Mouse (Mus musculus): ENCODE measurements around the gene Ppp2r3a. TPM values are rescaled to one million over a fixed set of nuclear protein-coding genes. Genes with fewer than 3 reads are reported as not detected.
A peak's percentile ranks its signal among the peaks of the same experiment; 100 is the strongest.

Ppp2r3a gene
- total and polyA plus RNA-seq, 2 experiments: 2.3 to 14.3 TPM

GRCm38 (mm10) chr9:101235786-101236185 is 15.8 kb downstream of the Ppp2r3a start:
- Histone ChIP-seq H3K79me2 (ENCODE audit: control insufficient read depth, insufficient read depth, low read length) (peaks cover 13% of the 10 kb centered on the region; the same call in 1 of the 2 replicates), H3K36me3 (ENCODE audit: control insufficient read depth, insufficient read depth, low read length) (no peaks in the 10 kb centered on the region), H3K4me1 (ENCODE audit: control insufficient read depth, insufficient read depth, low read length) (0 out of 2 replicates have a peak, but pooled peaks cover 2% of the 10 kb centered on the region), H3K9ac (ENCODE audit: low read depth, low read length) (no peak overlapping the region), H3K4me3 (ENCODE audit: insufficient read depth, low read depth, low read length) (no peak overlapping the region), H3K27me3 (ENCODE audit: control insufficient read depth, insufficient read depth, low read length) (no peaks in the 10 kb centered on the region), H3K27ac (replicated peaks; ENCODE audit: insufficient read depth, low read depth, low read length) (no peak overlapping the region)
- 90% methylated on average over 2 of the region's 2 CpGs for WGBS
- TF ChIP-seq CTCF (IDR thresholded peaks at IDR 0.05; ENCODE audit: low read depth, low read length): no peak
- no peak for TF ChIP-seq POLR2A (IDR thresholded peaks at IDR 0.05; ENCODE audit: extremely low read depth, insufficient read depth, low read length)
- DNase-seq (ENCODE audit: extremely low read depth, low read depth, low spot score): no peak

- no peak overlapping the region for H3K9ac ChIP-seq (ENCODE audit: low read depth, low read length)
- H3K79me2 ChIP-seq (ENCODE audit: control insufficient read depth, insufficient read depth, low read length): peaks cover 13% of the 10 kb centered on the region; the same call in 1 of the 2 replicates
- 69% methylated on average over 6 of the region's 6 CpGs for WGBS
- no peaks in the 10 kb centered on the region for H3K4me1 ChIP-seq (ENCODE audit: control insufficient read depth, insufficient read depth, low read length)
- no peak overlapping the region for H3K4me3 ChIP-seq (ENCODE audit: insufficient read depth, low read depth, low read length)
- no peak overlapping the region for H3K27ac ChIP-seq (replicated peaks; ENCODE audit: insufficient read depth, low read depth, low read length)
- no peak for DNase-seq (ENCODE audit: extremely low read depth, low read depth, low spot score)
- no peaks in the 10 kb centered on the region for H3K36me3 ChIP-seq (ENCODE audit: control insufficient read depth, insufficient read depth, low read length)
- no peaks in the 10 kb centered on the region for H3K27me3 ChIP-seq (ENCODE audit: control insufficient read depth, insufficient read depth, low read length)
- TF ChIP-seq POLR2A (IDR thresholded peaks at IDR 0.05; ENCODE audit: extremely low read depth, insufficient read depth, low read length): no peak
These were observed 19.6 kb downstream of the Ppp2r3a start for GRCm38 (mm10) chr9:101232034-101232433.

DNA sequence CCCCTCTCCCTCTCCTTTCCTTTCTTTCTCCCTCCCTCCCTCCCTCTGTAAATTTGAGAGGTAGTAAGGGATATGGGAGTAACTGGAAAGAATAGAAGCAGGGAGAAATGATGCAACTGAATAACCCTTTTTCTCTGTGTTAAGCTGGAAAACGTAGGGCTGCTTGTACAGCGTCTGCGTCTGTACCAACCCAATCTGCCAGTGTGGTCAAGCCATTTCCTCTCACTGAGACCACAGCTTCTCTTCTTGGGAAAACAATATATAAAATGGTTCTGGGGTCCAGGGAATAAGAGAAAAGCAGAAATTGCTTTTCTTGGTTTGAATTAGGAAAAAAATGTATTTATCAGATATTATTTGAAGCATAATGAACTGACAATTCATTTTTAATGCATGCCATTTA is 21.6 kb downstream of the Ppp2r3a start:
- no peak for TF ChIP-seq POLR2A (IDR thresholded peaks at IDR 0.05; ENCODE audit: extremely low read depth, insufficient read depth, low read length)
- TF ChIP-seq CTCF (IDR thresholded peaks at IDR 0.05; ENCODE audit: low read depth, low read length): no peak
- WGBS: 90% methylated on average over 3 of the region's 3 CpGs
- Histone ChIP-seq H3K79me2 (ENCODE audit: control insufficient read depth, insufficient read depth, low read length) (peaks cover 9% of the 10 kb centered on the region; the same call in 1 of the 2 replicates), H3K4me3 (ENCODE audit: insufficient read depth, low read depth, low read length) (no peak overlapping the region), H3K27me3 (ENCODE audit: control insufficient read depth, insufficient read depth, low read length) (no peaks in the 10 kb centered on the region), H3K4me1 (ENCODE audit: control insufficient read depth, insufficient read depth, low read length) (peaks cover 2% of the 10 kb centered on the region), H3K9ac (ENCODE audit: low read depth, low read length) (no peak overlapping the region), H3K27ac (replicated peaks; ENCODE audit: insufficient read depth, low read depth, low read length) (no peak overlapping the region), H3K36me3 (ENCODE audit: control insufficient read depth, insufficient read depth, low read length) (no peaks in the 10 kb centered on the region)
- DNase-seq (ENCODE audit: extremely low read depth, low read depth, low spot score): no peak

- Histone ChIP-seq H3K36me3 (ENCODE audit: control insufficient read depth, insufficient read depth, low read length) (no peaks in the 10 kb centered on the region), H3K4me3 (ENCODE audit: insufficient read depth, low read depth, low read length) (no peak overlapping the region), H3K4me1 (ENCODE audit: control insufficient read depth, insufficient read depth, low read length) (peaks cover 2% of the 10 kb centered on the region), H3K79me2 (ENCODE audit: control insufficient read depth, insufficient read depth, low read length) (peaks cover 9% of the 10 kb centered on the region; the same call in 1 of the 2 replicates), H3K27me3 (ENCODE audit: control insufficient read depth, insufficient read depth, low read length) (no peaks in the 10 kb centered on the region), H3K27ac (replicated peaks; ENCODE audit: insufficient read depth, low read depth, low read length) (no peak overlapping the region), H3K9ac (ENCODE audit: low read depth, low read length) (no peak overlapping the region)
- DNase-seq (ENCODE audit: extremely low read depth, low read depth, low spot score): no peak
- TF ChIP-seq POLR2A (IDR thresholded peaks at IDR 0.05; ENCODE audit: extremely low read depth, insufficient read depth, low read length) (no peak), CTCF (IDR thresholded peaks at IDR 0.05; ENCODE audit: low read depth, low read length) (no peak)
These were observed 22.7 kb downstream of the Ppp2r3a start for GRCm38 (mm10) chr9:101228892-101229291.

GRCm38 (mm10) chr9:101207984-101208383 is 43.6 kb downstream of the Ppp2r3a start:
- 21% methylated on average over 1 of the region's 1 CpGs for WGBS
- DNase-seq (ENCODE audit: extremely low read depth, low read depth, low spot score): peak; percentile 96
- Histone ChIP-seq H3K4me3 (ENCODE audit: insufficient read depth, low read depth, low read length) (peak overlapping the region; percentile 33; the same call in 1 of the 2 replicates), H3K36me3 (ENCODE audit: control insufficient read depth, insufficient read depth, low read length) (peaks cover 3% of the 10 kb centered on the region), H3K27me3 (ENCODE audit: control insufficient read depth, insufficient read depth, low read length) (no peaks in the 10 kb centered on the region), H3K79me2 (ENCODE audit: control insufficient read depth, insufficient read depth, low read length) (peaks cover 6% of the 10 kb centered on the region; the same call in 1 of the 2 replicates), H3K27ac (replicated peaks; ENCODE audit: insufficient read depth, low read depth, low read length) (peak overlapping the region; percentile 97), H3K4me1 (ENCODE audit: control insufficient read depth, insufficient read depth, low read length) (peaks cover 12% of the 10 kb centered on the region; the same call in 1 of the 2 replicates), H3K9ac (ENCODE audit: low read depth, low read length) (no peak overlapping the region)
- TF ChIP-seq POLR2A (IDR thresholded peaks at IDR 0.05; ENCODE audit: extremely low read depth, insufficient read depth, low read length) (no peak), CTCF (IDR thresholded peaks at IDR 0.05; ENCODE audit: low read depth, low read length) (no peak)

GRCm38 (mm10) chr9:101206516-101206915 is 45.1 kb downstream of the Ppp2r3a start:
- peaks cover 12% of the 10 kb centered on the region; the same call in 1 of the 2 replicates for H3K4me1 ChIP-seq (ENCODE audit: control insufficient read depth, insufficient read depth, low read length)
- H3K9ac ChIP-seq (ENCODE audit: low read depth, low read length): no peak overlapping the region
- peaks cover 3% of the 10 kb centered on the region for H3K36me3 ChIP-seq (ENCODE audit: control insufficient read depth, insufficient read depth, low read length)
- peak overlapping the region; percentile 22 for H3K27ac ChIP-seq (replicated peaks; ENCODE audit: insufficient read depth, low read depth, low read length)
- TF ChIP-seq CTCF (IDR thresholded peaks at IDR 0.05; ENCODE audit: low read depth, low read length) (no peak), POLR2A (IDR thresholded peaks at IDR 0.05; ENCODE audit: extremely low read depth, insufficient read depth, low read length) (no peak)
- peaks cover 6% of the 10 kb centered on the region; the same call in 1 of the 2 replicates for H3K79me2 ChIP-seq (ENCODE audit: control insufficient read depth, insufficient read depth, low read length)
- no peaks in the 10 kb centered on the region for H3K27me3 ChIP-seq (ENCODE audit: control insufficient read depth, insufficient read depth, low read length)
- no peak overlapping the region for H3K4me3 ChIP-seq (ENCODE audit: insufficient read depth, low read depth, low read length)
- 65% methylated on average over 4 of the region's 4 CpGs for WGBS
- no peak for DNase-seq (ENCODE audit: extremely low read depth, low read depth, low spot score)

All from liver, adult 2 months (tissue).